ENCODE assay signal across 8 mouse cellular contexts in genomic region chr10:62143820-62144219, GRCm38 (mm10). TPM values are rescaled to one million over a fixed set of nuclear protein-coding genes. Genes with fewer than 3 reads are reported as not detected.
DNase-seq lines count a peak whose midpoint lies in the region; ATAC-seq lines count a peak whose summit lies in the region.

Fam241b (minus strand) TSS chr10:62143920.

- H3K27ac ChIP-seq in hindbrain, embryonic 13.5 days: no peak within 1 kb of the TSS
- no peak within 1 kb of the TSS for H3K27ac ChIP-seq in stomach, embryonic 16.5 days (ENCODE audit: low read length)
- H3K27ac ChIP-seq in liver, embryonic 12.5 days: no peak within 1 kb of the TSS

- H3K4me1 ChIP-seq in hindbrain, embryonic 13.5 days (replicated peaks): peaks cover 7% of the 10 kb centered on the region; the same call in 1 of the 2 replicates
- H3K4me1 ChIP-seq in stomach, embryonic 16.5 days (ENCODE audit: control insufficient read depth, insufficient read depth, low read length): no peaks in the 10 kb centered on the region
- no peaks in the 10 kb centered on the region for H3K4me1 ChIP-seq in liver, embryonic 12.5 days

- intact Hi-C loops in left cerebral cortex, postnatal 4 days (cut with DNase I): no loop called here

- H3K36me3 ChIP-seq in hindbrain, embryonic 13.5 days: no peaks in the 10 kb centered on the region
- no peaks in the 10 kb centered on the region for H3K36me3 ChIP-seq in stomach, embryonic 16.5 days (ENCODE audit: control insufficient read depth, insufficient read depth, low read length)
- no peaks in the 10 kb centered on the region for H3K36me3 ChIP-seq in liver, embryonic 12.5 days

- WGBS in hindbrain, embryonic 13.5 days: 66% methylated on average over 8 of the region's 8 CpGs
- 46% methylated on average over 8 of the region's 8 CpGs for WGBS in stomach, embryonic 16.5 days
- 50% methylated on average over 8 of the region's 8 CpGs for WGBS in liver, embryonic 12.5 days (ENCODE audit: insufficient replicate concordance)

- no peak for ATAC-seq in hindbrain, embryonic 13.5 days (ENCODE audit: low FRiP score)
- no peak for ATAC-seq in stomach, embryonic 16.5 days (ENCODE audit: insufficient read depth, low FRiP score)
- ATAC-seq in liver, embryonic 12.5 days: no peak

- no peak within 1 kb of the TSS for H3K9ac ChIP-seq in hindbrain, embryonic 13.5 days
- H3K9ac ChIP-seq in stomach, embryonic 16.5 days (ENCODE audit: low read length): no peak within 1 kb of the TSS
- H3K9ac ChIP-seq in liver, embryonic 12.5 days: no peak within 1 kb of the TSS

- no peak within 1 kb of the TSS for H3K4me3 ChIP-seq in hindbrain, embryonic 13.5 days
- no peak within 1 kb of the TSS for H3K4me3 ChIP-seq in stomach, embryonic 16.5 days (replicated peaks; ENCODE audit: low read length)
- no peak within 1 kb of the TSS for H3K4me3 ChIP-seq in liver, embryonic 12.5 days

- no peak within 1 kb of the TSS for H3K4me2 ChIP-seq in hindbrain, embryonic 13.5 days
- no peak within 1 kb of the TSS for H3K4me2 ChIP-seq in stomach, embryonic 16.5 days (ENCODE audit: low read depth, low read length)
- H3K4me2 ChIP-seq in liver, embryonic 12.5 days: no peak within 1 kb of the TSS

- DNase-seq in thymus, postnatal 0 days (ENCODE audit: low spot score): no peak
- no peak for DNase-seq in thymus, postnatal 36 days
- DNase-seq in left cerebral cortex, postnatal 4 days: no peak
- DNase-seq in right cerebral cortex, postnatal 25 days: no peak
- DNase-seq in ovary, postnatal 36 days (ENCODE audit: low spot score): no peak

- no peaks in the 10 kb centered on the region for H3K9me3 ChIP-seq in hindbrain, embryonic 13.5 days
- H3K9me3 ChIP-seq in stomach, embryonic 16.5 days (replicated peaks; ENCODE audit: control insufficient read depth, low read length): no peaks in the 10 kb centered on the region
- H3K9me3 ChIP-seq in liver, embryonic 12.5 days (replicated peaks): no peaks in the 10 kb centered on the region

- peaks cover 82% of the 10 kb centered on the region for H3K27me3 ChIP-seq in hindbrain, embryonic 13.5 days
- no peaks in the 10 kb centered on the region for H3K27me3 ChIP-seq in stomach, embryonic 16.5 days (ENCODE audit: control insufficient read depth, insufficient read depth, low read length)
- 0 out of 2 replicates have a peak, but pooled peaks cover 3% of the 10 kb centered on the region for H3K27me3 ChIP-seq in liver, embryonic 12.5 days (replicated peaks)

RNA-seq across cellular contexts. Expression of gene Fam241b, which starts in this region (rescaled TPM):
- polyA plus RNA-seq in thymus, postnatal 0 days (2015; fragmentation: Nextera tagmentation; extraction: Ambion mirVana): 10.5 and 12.6 TPM in 2 replicates
- 111 and 113 TPM in 2 replicates for polyA plus RNA-seq in hindbrain, embryonic 13.5 days (2015; fragmentation: Nextera tagmentation; extraction: Ambion mirVana)
- total RNA-seq in left cerebral cortex, postnatal 4 days (2021): 10 to 100 TPM; 77.9 to 92.9 TPM
- 18.0 and 21.6 TPM in 2 replicates for polyA plus RNA-seq in stomach, embryonic 16.5 days (2015; fragmentation: Nextera tagmentation; extraction: Ambion mirVana)
- polyA plus RNA-seq in liver, embryonic 12.5 days (2016; fragmentation: Nextera tagmentation; extraction: Ambion mirVana): 0.63 and 1.1 TPM in 2 replicates
